Mouse (Mus musculus) stomach, postnatal 0 days (tissue): ENCODE results near the gene Myo7a.

ENCODE experiments used
- CTCF ChIP-seq: IDR thresholded peaks from 2 replicates; pipeline ENCODE4 v1.5.1; 2016; ENCODE audit warnings: antibody characterized with exemption, low read depth, mild to moderate bottlenecking, moderate library complexity
- EP300 ChIP-seq: optimal IDR thresholded peaks from 2 replicates; pipeline ENCODE3; 2016; ENCODE audit warnings: antibody characterized with exemption

- TF ChIP-seq CTCF (no peak), EP300 (no peak)
Observed at GRCm38 (mm10) chr7:98142247-98142646, 22.9 kb upstream of the Myo7a start.
